Mouse (Mus musculus): ENCODE measurements at regions not wholly inside any gene's neighbourhood (a gene's known extent, or its start where the extent isn't known, plus 50 kb on each side); places are given as distances from the start of the nearest gene placed in this dataset.
"Not testable (repeated sequence)": the region's sequence is repeated elsewhere in the genome, so short reads cannot be mapped to it uniquely, and the experiment has no call there.

- DNase-seq: no peak
Measured at GRCm38 (mm10) chr5:100309807-100310165, 106.2 kb downstream of the Sec31a start.

GRCm38 (mm10) chr5:100309071-100309806, 106.8 kb downstream of the Sec31a start:
- DNase-seq: no peak

GRCm38 (mm10) chr5:100304403-100304802, 111.6 kb downstream of the Sec31a start:
- no peak for DNase-seq

GRCm38 (mm10) chr5:100302068-100302775, 113.8 kb downstream of the Sec31a start:
- DNase-seq: no peak

- no peak for DNase-seq
Measured at GRCm38 (mm10) chr5:100299141-100299540, 116.9 kb downstream of the Sec31a start.

GRCm38 (mm10) chr5:100294189-100294588, 121.8 kb downstream of the Sec31a start:
- DNase-seq: no peak

- no peak for DNase-seq
Measured at GRCm38 (mm10) chr5:100280215-100280614, 120.6 kb upstream of the Tmem150c start.

GRCm38 (mm10) chr5:100279474-100279873, 119.9 kb upstream of the Tmem150c start:
- no peak for DNase-seq

- DNase-seq: no peak
Measured at GRCm38 (mm10) chr5:100274674-100275073, 115.1 kb upstream of the Tmem150c start.

GRCm38 (mm10) chr5:100271975-100272374, 112.4 kb upstream of the Tmem150c start:
- not testable (repeated sequence) for DNase-seq

- DNase-seq: no peak
Measured at GRCm38 (mm10) chr5:100270841-100271686, 111.5 kb upstream of the Tmem150c start.

GRCm38 (mm10) chr5:100268111-100268878, 108.7 kb upstream of the Tmem150c start:
- no peak for DNase-seq

- no peak for DNase-seq
Measured at GRCm38 (mm10) chr5:100266671-100267510, 107.3 kb upstream of the Tmem150c start.

GRCm38 (mm10) chr5:100259803-100260693, 100.4 kb upstream of the Tmem150c start:
- DNase-seq: no peak

GRCm38 (mm10) chr5:100258952-100259710, 99.5 kb upstream of the Tmem150c start:
- DNase-seq: peak; percentile 29

- DNase-seq: no peak
Measured at GRCm38 (mm10) chr5:100255276-100255675, 95.7 kb upstream of the Tmem150c start.

GRCm38 (mm10) chr5:100252036-100252435, 92.4 kb upstream of the Tmem150c start:
- no peak for DNase-seq

- DNase-seq: no peak
Measured at GRCm38 (mm10) chr5:100249757-100250156, 90.1 kb upstream of the Tmem150c start.

- DNase-seq: no peak
Measured at GRCm38 (mm10) chr5:100248611-100249010, 89.0 kb upstream of the Tmem150c start.

GRCm38 (mm10) chr5:100246709-100247108, 87.1 kb upstream of the Tmem150c start:
- no peak for DNase-seq
